Mouse (Mus musculus) layer of hippocampus, postnatal 25 days (tissue): ENCODE measurements at regions not wholly inside any gene's neighbourhood (a gene's known extent, or its start where the extent isn't known, plus 50 kb on each side); places are given as distances from the start of the nearest gene placed in this dataset.

Source experiments
- DNase-seq, 2 experiments: peaks; one replicate each; pipeline ENCODE4 v3.0.0; 2022; ENCODE audit warnings: mixed read lengths in 2 of 2, low spot score in 1 of 2; ENCODE audit errors: extremely low spot score in 1 of 2

DNA sequence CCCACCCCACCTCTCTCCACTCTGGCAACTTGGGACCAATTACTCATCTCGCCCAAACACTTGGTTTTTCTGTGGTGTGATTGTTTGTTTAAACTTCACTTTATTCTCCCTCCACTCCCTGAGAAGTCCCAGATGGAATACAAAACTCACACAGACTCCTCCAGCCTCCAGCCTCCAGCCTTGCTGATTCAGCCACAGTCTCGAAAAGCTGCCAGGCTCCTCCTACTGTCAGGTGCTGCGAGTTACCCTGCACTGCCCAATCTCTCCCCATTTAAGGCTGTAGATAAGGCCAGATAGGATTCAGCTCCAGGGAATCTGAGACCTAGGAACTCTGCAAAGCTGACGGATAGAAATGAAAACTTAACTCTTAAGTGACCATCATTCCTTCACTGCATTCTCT, 340.7 kb downstream of the Cmpk2 start:
- no peak for DNase-seq

DNA sequence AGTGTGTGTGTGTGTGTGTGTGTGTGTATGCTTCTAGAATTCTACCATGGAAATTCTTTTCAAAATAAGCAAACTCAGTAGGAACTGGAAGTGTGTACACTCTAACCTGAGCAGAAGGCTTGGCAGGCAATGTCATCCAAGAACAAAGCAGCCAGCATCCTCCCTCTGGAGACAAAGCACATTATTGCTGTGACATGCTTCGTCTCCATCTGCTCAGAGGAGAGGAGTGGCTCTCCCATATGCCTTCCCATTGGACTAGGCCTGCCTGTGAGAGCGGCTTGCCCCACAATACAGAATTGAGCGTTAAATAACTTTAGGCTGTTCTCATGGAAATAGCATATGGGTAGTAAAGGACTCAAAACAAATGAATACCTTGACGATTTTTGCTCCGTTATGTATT, 333.5 kb downstream of the Cmpk2 start:
- DNase-seq: peak in 1 of 2 experiments; percentile 27

DNA sequence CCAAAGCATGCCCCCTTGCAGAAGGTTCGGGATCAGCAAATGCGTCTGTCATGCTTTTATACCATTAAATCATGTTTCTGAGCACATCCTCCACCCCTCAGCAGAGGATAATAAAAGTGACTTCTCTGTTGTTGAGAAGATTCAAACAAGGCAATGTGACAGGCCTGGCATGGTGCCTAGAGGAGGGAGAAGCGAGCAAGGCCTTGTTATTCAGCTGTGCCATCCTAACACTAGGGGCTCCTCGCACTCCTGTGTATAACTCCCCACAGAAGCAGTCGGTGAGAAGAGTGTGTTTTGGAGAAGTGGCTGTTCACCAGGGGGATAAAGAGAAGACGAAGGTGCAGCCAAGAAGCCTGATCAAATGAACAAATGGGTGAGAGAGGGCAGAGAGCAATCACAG, 330.3 kb downstream of the Cmpk2 start:
- no peak for DNase-seq

DNA sequence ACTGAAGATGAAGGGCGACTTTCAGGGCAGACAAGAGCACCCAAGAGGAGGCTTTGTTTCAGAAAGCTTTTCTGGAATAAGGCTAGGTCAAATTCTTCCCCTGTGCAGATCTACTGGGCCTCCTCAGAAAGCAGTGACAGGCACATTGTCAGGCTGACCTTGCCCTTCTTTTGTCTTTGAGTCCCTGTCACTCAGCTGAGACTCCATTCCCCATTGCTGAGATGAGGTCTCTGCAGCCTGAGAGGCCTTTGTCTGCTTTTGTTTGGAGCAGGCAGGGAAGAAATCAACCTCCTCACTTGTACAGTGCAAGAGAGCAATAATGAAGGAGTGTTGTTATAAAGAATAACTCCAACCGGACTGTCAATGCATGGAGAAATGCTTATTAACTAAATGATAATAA, 327.4 kb downstream of the Cmpk2 start:
- no peak for DNase-seq

DNA sequence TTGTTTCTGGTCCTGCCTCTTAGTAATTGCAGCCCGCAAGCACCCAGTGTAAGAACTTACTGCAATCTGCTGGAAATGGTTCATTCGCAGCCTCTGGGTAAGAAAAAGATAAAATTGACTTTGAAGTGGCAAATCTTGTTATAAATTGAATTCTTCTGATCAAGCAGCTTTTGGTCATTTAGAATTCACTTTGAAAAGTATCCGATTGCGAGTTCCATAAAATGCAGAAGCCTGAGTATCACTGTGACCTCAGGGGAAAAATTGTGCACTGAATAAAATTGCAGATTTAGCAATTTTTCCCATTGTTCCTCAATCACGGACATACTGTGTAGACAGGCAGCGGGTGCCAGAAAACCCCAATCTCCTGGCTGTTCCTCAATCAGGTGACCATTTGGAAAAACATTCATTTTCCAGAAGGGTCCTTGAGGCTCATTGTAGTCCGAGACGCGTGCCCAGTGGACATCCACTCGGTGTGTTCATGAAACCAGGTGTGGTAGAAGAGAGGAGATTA, 320.4 kb downstream of the Cmpk2 start:
- DNase-seq: no peak

DNA sequence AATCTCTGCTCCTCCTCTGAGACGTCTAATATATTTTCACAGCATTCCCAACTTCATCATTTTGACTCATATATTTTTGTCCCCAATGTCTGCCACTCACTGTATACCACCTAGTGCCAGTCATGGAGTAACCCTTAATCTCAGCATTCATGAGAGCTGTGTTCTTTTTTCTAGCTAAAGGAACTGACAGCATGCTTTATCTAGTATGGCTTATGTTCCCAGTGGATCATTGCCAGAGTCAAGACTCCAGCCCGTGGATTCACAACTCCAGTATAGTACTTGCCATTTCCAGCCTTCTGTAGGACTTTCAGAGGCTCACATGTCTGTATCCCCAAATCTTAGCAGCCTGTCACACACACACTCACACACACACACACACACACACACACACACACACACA, 316.5 kb downstream of the Cmpk2 start:
- no peak for DNase-seq

DNA sequence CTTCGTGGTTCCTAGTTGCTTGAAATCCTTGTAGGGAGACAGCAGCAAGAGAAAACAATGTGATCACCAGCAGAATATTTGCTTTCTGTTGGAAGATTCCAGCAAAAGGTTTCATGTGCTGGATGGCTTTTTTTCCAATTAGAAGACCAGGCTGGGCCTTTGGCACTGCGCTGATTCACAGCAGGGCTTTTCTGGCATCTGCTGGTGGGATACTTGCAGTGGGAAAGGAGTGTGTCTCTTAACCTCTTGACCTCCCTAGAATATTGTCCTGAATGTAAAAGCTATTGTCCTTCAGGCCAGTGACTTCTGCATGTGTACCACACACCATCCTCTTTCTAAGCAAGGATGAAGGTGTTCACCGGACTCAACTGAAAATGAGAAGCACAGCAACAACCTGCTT, 315.4 kb downstream of the Cmpk2 start:
- DNase-seq: no peak

DNA sequence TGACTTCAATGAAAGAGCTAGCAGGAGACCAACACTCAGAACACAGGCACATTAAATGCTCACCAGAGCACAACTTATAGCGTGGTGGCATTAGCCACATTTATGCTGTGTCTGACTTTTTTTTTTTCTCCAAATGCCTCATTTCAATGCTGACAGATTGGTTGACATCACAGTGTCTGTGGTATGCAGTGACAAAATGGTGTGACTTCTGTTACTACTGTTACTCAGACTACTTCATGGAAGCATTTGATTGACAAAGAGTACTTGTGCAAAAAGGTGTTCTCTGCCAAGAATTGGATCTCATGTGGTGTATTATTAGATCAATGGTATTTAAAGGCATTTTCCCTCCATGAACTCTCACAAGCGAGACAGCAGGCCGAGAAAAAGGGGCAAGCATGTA, 314.8 kb downstream of the Cmpk2 start:
- no peak for DNase-seq

DNA sequence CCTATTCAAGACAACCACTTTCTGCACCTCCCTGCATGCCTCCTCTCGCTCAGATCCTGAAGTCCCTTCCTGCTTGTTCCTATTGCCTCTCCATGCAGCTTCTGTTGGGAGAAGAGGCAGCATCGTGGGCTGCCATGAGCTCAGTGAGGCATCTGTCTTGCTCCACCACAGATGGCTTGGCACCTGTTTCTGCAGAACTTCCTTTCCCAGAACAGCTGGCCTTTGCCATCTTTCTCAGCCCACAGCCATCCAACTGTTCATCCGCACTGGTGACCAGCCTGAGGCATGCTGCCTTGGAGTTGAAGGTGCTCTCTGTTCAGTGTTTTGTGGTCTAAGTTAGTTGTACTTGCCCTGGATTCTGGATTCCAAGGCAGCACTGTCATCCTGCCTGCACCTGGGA, 312.5 kb downstream of the Cmpk2 start:
- peak; percentile 56 to 66 for DNase-seq

DNA sequence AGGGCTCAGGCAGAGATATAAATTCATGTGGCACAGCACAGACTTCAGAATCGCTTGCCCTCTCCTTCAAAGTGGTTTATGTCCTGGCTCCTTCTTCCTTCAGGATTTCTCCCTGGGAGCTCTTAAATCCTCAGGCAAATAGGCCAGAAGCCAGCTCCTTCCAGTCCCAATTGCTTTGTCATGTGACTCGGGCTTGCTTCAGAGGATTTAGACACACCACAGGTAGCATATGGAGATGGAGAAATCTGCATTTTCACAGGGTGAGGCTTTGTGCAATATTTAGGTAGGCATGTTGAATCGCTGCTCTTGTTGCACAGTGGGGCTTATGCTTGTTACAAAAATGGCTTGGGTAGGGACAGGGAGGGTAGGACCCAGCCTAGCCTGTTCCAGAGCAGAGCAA, 309.8 kb downstream of the Cmpk2 start:
- DNase-seq: no peak

DNA sequence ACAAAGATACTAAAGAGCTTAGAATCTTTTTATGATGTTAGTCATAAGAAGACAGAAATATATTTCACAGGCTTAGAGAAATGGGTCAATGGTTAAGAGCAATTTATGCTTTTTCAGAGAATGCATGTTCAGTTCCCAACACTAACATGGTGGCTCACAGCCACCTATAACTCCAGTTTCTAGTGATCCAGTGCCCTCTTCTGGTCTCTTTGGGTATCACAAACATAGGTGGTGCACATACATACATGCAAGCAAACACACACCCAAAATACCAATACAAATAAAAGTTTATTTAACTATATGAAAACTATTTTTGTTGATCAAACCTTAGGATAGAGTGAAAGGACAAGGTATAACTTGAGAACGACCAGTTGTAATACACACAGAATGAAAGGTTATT, 308.0 kb downstream of the Cmpk2 start:
- DNase-seq: no peak

DNA sequence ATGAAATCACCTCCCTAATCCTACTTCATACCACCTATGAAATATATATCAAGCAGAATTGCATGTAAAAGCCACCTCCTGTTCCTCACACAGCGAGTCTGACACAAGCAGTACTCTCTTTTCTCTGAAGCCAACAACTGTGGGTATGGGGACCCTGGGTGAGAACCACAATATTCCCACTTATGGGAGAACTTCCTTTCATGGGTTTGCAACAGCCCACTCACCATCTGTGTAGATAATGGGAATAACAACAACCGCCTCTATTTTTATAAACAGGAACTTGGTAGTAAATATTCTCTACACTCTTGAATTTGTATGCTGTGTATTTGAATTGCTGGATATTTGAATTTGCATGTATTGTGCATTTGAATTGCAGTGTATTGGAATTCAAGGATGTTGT, 305.0 kb downstream of the Cmpk2 start:
- no peak for DNase-seq

DNA sequence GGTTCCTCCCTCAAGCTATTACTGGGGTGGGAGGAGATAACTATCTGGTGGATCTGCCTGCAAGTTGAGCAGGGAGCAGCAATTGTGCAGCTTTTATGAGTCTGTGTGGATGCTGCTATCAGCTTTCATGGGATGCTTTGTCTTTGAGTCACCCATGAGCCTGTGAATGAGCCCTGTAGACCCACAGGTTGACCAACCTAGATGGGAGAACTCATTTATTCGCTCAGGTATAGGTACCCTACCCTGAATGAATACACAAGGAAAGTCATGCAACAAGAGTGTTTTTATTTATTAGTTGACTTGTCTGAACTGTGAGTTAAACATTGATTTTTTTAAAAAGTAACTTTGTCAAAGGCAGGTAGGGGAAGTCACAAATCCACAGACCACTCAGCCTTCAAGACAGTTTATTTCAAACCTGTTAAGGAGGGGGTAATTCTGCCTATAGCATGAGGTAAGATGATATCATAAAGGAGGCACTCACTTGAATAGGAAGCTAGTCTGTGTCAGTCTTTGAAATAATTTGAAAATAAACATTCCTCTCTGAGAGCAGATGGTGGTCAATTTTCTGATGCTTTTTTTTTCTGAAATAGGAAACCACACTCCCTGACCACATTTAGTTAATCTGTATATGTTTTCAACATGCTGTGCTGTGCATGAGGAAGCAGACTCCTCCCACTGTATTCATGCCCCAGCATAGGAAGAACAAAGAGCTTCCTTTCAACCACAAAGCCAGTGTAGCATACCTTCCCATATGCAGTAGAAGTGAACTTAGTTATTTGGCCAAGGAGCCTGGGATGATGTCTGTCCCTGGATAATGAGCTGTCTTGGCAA, 302.0 kb downstream of the Cmpk2 start:
- no peak for DNase-seq

DNA sequence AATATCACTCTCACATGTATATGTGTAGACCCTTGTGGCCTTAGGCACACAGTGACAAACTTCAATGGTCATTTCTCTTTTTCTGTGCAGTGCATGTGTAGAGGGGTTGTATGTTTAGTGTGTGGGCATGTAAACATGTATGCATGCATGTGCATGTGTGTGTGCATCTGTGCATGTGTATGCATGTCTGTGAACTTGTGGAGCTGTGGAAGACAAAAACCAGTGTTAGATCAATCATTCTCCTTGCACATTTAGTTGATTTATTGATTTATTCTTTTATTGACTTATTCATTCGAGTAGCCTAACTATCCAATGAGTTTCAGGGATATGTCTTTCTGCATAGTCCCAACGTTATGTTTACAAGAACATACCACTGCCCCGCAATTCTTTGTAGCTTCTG, 298.5 kb downstream of the Cmpk2 start:
- DNase-seq: no peak

DNA sequence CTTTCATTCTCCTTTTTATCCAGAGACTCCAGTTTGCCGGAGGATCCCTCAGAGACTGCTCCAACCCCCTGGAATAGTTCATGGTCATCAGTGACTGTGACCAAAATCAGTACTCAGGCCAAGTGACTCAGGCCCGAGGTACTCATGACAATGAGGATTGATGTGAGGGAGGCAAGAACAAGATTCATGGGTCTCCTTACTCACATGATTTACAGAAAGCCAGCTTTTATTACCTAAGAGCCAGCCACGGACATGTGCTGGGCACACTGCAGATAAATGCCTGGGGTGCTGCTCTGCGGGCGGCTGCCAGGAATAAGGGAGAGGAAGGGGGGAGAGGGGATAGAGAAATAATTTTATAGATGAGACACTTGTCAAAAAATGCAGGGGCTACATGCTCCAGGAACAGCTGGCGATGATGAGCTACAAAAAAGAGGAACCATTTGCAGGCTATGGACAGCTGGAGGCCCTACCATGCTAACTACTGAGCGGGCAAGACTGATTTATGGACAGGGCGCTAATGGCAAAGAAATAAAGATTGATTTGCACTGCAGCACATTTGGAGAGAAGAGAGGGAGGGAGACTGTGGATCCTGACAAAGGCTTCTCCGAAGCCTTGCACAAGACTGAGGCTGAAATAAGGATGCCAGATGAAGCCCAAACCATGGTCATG, 289.8 kb downstream of the Cmpk2 start:
- no peak for DNase-seq

DNA sequence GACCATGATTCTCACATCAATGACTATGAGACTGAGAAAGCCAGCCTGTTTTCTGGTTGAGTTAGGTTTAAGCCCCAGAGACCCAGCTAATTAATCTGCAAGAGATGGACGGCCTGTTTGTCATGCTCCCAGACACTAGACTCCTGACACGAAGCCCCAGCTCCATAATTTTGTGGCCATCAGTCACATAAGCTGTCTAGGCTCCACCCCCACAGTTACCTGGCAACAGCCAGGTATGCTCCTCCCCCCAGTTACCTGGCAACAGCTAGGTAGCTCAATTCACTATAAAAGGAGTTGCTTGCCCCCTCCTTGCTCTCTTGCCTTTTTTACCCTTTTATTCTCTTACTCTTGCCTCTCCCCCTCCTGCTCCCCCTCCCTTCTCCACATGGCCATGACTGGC, 287.3 kb downstream of the Cmpk2 start:
- DNase-seq: no peak

DNA sequence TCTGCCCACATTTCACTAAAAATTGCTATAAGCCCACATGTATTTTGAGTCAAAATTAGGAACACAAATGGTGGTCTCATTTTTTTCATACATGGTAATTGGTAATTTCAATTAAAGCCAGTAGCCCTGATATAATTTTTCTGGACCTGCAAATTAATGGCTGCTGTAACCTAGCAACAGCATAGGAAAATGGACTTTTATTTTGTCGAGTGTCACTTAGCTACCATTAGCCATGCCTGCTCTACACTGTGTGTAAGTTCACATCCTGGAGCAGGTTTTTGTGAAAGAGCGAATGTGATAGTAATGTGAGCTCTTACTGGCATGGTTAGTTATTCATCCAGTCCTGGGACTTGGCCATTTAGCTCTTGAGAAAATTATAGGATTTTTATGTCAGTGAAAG, 285.6 kb downstream of the Cmpk2 start:
- DNase-seq: no peak

DNA sequence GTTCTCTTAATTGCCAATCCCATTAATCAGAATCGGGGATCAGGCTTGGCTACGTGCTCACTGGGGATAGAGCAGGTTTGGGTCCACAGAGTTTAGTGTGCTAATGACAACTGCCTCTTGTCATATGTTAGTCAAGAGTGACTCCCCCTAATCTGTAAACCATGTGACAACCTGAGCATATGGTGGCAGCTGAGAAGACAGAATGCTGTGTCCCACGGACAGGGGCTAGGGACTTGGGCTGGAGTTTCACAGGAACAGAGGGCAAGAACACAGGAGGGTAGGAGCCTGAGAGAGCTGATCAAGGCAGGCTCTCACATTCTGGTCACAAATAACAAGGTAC, 265.5 kb downstream of the Cmpk2 start:
- DNase-seq: no peak

DNA sequence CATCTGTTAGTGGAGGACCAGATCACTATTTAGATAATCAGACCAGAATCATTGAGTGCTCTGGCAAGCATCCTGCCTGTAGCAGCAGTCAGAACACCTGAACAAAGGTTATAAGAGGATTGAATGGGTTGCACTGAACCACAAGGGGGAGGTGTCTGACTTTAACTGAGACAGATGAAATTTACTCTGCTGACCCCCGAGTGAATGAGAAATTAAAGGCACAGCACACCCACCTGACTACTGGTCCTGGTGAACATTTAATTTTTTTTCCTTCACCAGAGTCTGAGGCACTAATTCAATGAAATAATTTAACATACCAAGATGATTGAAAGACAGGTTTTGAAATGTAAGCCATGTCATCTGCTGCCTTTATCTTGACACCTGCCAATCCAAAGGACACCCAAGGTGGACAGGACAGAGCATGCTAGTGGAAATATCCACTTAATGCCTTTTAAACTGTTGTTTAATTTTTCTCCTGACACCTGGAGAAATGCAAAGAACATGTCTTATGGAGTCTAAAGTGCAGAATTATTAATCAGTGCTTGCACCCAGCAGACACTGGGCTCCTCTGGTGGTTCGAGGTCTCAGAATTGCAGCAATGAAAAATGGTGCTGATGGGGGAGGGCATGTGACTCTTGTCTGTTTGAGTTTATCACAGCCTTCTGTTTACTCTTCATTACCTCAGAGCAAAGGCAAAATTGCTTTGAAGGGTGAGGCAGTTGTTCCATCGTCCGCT, 265.0 kb downstream of the Cmpk2 start:
- DNase-seq: no peak

DNA sequence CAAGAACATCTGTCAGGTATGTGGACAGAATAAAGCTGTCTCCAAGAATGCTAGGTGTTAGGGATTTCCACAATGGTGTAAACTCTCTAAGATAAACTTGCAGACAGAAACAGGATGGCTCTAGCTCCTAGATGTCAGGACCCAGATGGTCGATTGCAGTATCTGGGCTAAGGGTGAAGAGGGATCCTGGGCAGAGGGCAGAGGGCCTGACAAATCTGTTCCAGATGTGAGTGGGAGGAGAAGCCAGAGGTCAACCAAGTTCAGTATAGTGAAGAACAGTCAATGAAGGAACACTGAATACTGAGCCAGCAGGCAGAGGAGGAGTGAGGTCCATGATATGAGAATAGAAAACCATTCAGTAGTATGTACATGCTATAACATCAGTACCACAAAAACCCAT, 254.4 kb downstream of the Cmpk2 start:
- no peak for DNase-seq

DNA sequence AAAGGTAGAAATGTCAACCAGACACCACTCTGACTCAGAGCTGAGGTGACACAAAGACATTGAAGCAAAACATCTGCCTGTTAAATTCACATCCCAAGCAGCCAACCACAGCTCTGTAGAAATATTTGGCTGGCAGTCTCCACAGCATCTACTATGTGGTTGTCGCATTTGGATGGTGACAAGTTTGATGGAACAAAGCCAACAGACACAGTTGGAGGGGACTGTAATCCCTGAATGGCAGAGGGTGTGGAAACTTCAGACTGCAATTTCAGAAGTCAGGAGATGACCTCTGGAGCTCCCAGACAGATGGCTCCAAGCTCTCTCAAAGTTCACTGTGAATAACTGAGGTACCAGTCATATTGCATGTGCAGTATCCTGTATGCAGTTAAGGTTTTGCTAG, 229.8 kb downstream of the Cmpk2 start:
- DNase-seq: no peak

DNA sequence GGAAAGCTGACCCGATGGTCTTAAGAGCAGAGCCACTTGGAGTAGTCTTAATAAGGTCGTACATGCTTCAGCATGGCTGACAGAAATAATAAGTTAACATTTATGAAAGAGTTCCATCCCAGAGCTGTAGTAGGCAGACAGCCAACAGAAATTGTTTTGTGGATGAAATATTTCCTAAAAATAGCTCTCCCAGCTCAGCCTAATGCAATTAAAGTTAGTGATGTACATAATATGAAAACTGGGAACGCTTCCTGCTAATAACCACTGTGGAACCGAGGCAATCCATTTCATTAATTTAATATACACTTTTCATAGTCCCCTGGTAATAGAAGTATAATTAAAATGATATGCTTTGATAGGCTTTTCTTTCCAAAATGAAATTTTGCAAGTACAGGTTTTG, 219.0 kb downstream of the Cmpk2 start:
- no peak for DNase-seq
